Mouse (Mus musculus) left cerebral cortex, postnatal 36 days (tissue): ENCODE data around the gene Ets2. TPM values are rescaled to one million over a fixed set of nuclear protein-coding genes. Genes with fewer than 3 reads are reported as not detected.
"Not testable (repeated sequence)": the region's sequence is repeated elsewhere in the genome, so short reads cannot be mapped to it uniquely, and the experiment has no call there.

Source experiments
- DNase-seq, 2 experiments: peaks; one replicate each; pipeline ENCODE4 v3.0.0; 2021 to 2022; ENCODE audit warnings: low spot score in 2 of 2, mixed read lengths in 1 of 2
- intact Hi-C: fragments of 180-260 bp; cut with DNase I; formaldehyde crosslinking; loops from one replicate; pipeline ENCODE4 v1.15.1; 2025
- total RNA-seq, 2 experiments: library from RNA; stranded (reverse); gene quantifications; 2 replicates each; pipeline ENCODE4 v1.2.3; 2021

Ets2 gene
- total RNA-seq, 2 experiments from 2014 or later, result 68.0 to 79.8 TPM

- DNase-seq, result no peak
- intact Hi-C loops, result no loop called here
These were observed 57.5 kb downstream of the Ets2 start for GRCm38 (mm10) chr16:95759151-95759987.

- DNase-seq, result peak in 1 of 2 experiments; percentile 37
- intact Hi-C loops, result no loop called here
These were observed 58.1 kb downstream of the Ets2 start for GRCm38 (mm10) chr16:95759988-95760391.

GRCm38 (mm10) chr16:95761742-95762141, 59.9 kb downstream of the Ets2 start:
- no peak for DNase-seq
- intact Hi-C loops, result no loop called here

- intact Hi-C loops, result no loop called here
- DNase-seq, result no peak
These were observed 61.3 kb downstream of the Ets2 start for GRCm38 (mm10) chr16:95763201-95763600.

- DNase-seq, intact Hi-C loops: not testable (repeated sequence)
These were observed 62.2 kb downstream of the Ets2 start for GRCm38 (mm10) chr16:95764041-95764440.

GRCm38 (mm10) chr16:95766181-95766580, 64.3 kb downstream of the Ets2 start:
- intact Hi-C loops, result no loop called here
- DNase-seq, result no peak

GRCm38 (mm10) chr16:95767246-95767645, 65.4 kb downstream of the Ets2 start:
- intact Hi-C loops, result no loop called here
- DNase-seq, result no peak

GRCm38 (mm10) chr16:95769066-95769995, 67.5 kb downstream of the Ets2 start:
- DNase-seq, result peak; percentile 80 to 82
- intact Hi-C loops, result loop anchor here (2.0 kb wide), 1 partner anchor 67 kb away; the partner anchor contains the start of gene Ets2

- intact Hi-C loops, result loop anchor here (2.0 kb wide), 1 partner anchor 67 kb away; the partner anchor contains the start of gene Ets2
- DNase-seq, result no peak
These were observed 68.1 kb downstream of the Ets2 start for GRCm38 (mm10) chr16:95769996-95770334.

- intact Hi-C loops, result no loop called here
- peak in 1 of 2 experiments; percentile 15 for DNase-seq
These were observed 68.5 kb downstream of the Ets2 start for GRCm38 (mm10) chr16:95770402-95770801.

Other genes with a start within 250 kb of the Ets2 start
- gene Erg, start 115.5 kb upstream of the Ets2 start, total RNA-seq, result 1 to 10 TPM; 6.6 to 6.7 TPM